Comparison of ENCODE assay signal across 8 mouse cellular contexts in genomic region chr6:54971731-54972110, GRCm38 (mm10). TPM values are rescaled to one million over a fixed set of nuclear protein-coding genes. Genes with fewer than 3 reads are reported as not detected.
DNase-seq lines count a peak whose midpoint lies in the region; ATAC-seq lines count a peak whose summit lies in the region.

No protein-coding gene starts in this region.

- H3K4me3 ChIP-seq in heart, embryonic 16.5 days (ENCODE audit: low read length), result peak overlapping the region; percentile 67
- peak overlapping the region; percentile 55 for H3K4me3 ChIP-seq in midbrain, embryonic 14.5 days (replicated peaks; ENCODE audit: low read depth, low read length)

- peak; percentile 45 for DNase-seq in 3T3-L1 (ENCODE audit: low read depth, low spot score)
- peak; percentile 27 to 56 for DNase-seq in adrenal gland, postnatal 36 days
- DNase-seq in kidney, postnatal 36 days, result peak; percentile 69 to 73
- DNase-seq in midbrain, embryonic 14.5 days, result no peak
- no peak for DNase-seq in embryo, embryonic 9.5 days (ENCODE audit: extremely low spot score)
- DNase-seq in Muller cell, postnatal 12 days (ENCODE audit: inconsistent ontology term), result no peak

- no peak for ATAC-seq in heart, embryonic 16.5 days (replicated peaks; ENCODE audit: extremely low read depth, insufficient read depth, low FRiP score)
- no peak for ATAC-seq in midbrain, embryonic 14.5 days (ENCODE audit: low FRiP score, low TSS enrichment)
- no peak for ATAC-seq in megakaryocyte-erythroid progenitor cell, adult 5-6 weeks (replicated peaks; ENCODE audit: low FRiP score, low TSS enrichment, poor library complexity, severe bottlenecking)

- H3K9me3 ChIP-seq in heart, embryonic 16.5 days (replicated peaks; ENCODE audit: control insufficient read depth, low read length), result no peaks in the 10 kb centered on the region
- no peaks in the 10 kb centered on the region for H3K9me3 ChIP-seq in midbrain, embryonic 14.5 days (ENCODE audit: control insufficient read depth, low read length)

- peaks cover 6% of the 10 kb centered on the region; the same call in 1 of the 2 replicates for H3K4me1 ChIP-seq in heart, embryonic 16.5 days (ENCODE audit: control insufficient read depth, insufficient read depth, low read length)
- H3K4me1 ChIP-seq in midbrain, embryonic 14.5 days (ENCODE audit: control insufficient read depth, insufficient read depth, low read length), result no peaks in the 10 kb centered on the region

- H3K27me3 ChIP-seq in heart, embryonic 16.5 days (ENCODE audit: control insufficient read depth, insufficient read depth, low read length), result no peaks in the 10 kb centered on the region
- no peaks in the 10 kb centered on the region; the same call in 1 of the 2 replicates for H3K27me3 ChIP-seq in midbrain, embryonic 14.5 days (ENCODE audit: control insufficient read depth, insufficient read depth, low read length)

- H3K4me2 ChIP-seq in heart, embryonic 16.5 days (ENCODE audit: low read depth, low read length), result peak overlapping the region; percentile 89
- H3K4me2 ChIP-seq in midbrain, embryonic 14.5 days (ENCODE audit: low read length), result peak overlapping the region; percentile 98

- peak overlapping the region; percentile 73 for H3K27ac ChIP-seq in heart, embryonic 16.5 days (ENCODE audit: low read length)
- H3K27ac ChIP-seq in midbrain, embryonic 14.5 days (replicated peaks; ENCODE audit: low read depth, low read length), result no peak overlapping the region

- no peaks in the 10 kb centered on the region for H3K36me3 ChIP-seq in heart, embryonic 16.5 days (ENCODE audit: control insufficient read depth, insufficient read depth)
- no peaks in the 10 kb centered on the region for H3K36me3 ChIP-seq in midbrain, embryonic 14.5 days (ENCODE audit: control insufficient read depth, insufficient read depth, low read length)

- H3K9ac ChIP-seq in heart, embryonic 16.5 days (ENCODE audit: low read length), result peak overlapping the region; percentile 78
- peak overlapping the region; percentile 54 for H3K9ac ChIP-seq in midbrain, embryonic 14.5 days (replicated peaks; ENCODE audit: low read length)

- WGBS in heart, embryonic 16.5 days, result 30% methylated on average over 8 of the region's 8 CpGs
- 10% methylated on average over 8 of the region's 8 CpGs for WGBS in midbrain, embryonic 14.5 days

RNA-seq across cellular contexts. Expression of gene Nod1, which starts 0.7 kb away (rescaled TPM):
- total RNA-seq in adrenal gland, postnatal 36 days (2021), result 10 to 100 TPM in 1 of 2 experiments, 1 to 10 TPM in 1; 8.7 to 11.6 TPM
- 6.3 and 6.8 TPM in 2 replicates for polyA plus RNA-seq in heart, embryonic 16.5 days (2015; fragmentation: Nextera tagmentation; extraction: Ambion mirVana)
- 1.3 and 2.2 TPM in 2 replicates for polyA plus RNA-seq in midbrain, embryonic 14.5 days (2014; fragmentation: Nextera tagmentation; extraction: Ambion mirVana)
- total RNA-seq in megakaryocyte-erythroid progenitor cell, adult 5-6 weeks (2014; fragmentation: Nextera tagmentation), result 1.3 and 2.2 TPM in 2 replicates
- 0.50 and 0.80 TPM in 2 replicates for total RNA-seq in megakaryocyte-erythroid progenitor cell, adult 5-6 weeks (2017)

RNA-seq across cellular contexts. Expression of gene Ggct, which starts 21.0 kb away (rescaled TPM):
- total RNA-seq in adrenal gland, postnatal 36 days (2021), result 1 to 10 TPM; 4.7 to 9.5 TPM
- 5.6 and 8.1 TPM in 2 replicates for polyA plus RNA-seq in heart, embryonic 16.5 days (2015; fragmentation: Nextera tagmentation; extraction: Ambion mirVana)
- polyA plus RNA-seq in midbrain, embryonic 14.5 days (2014; fragmentation: Nextera tagmentation; extraction: Ambion mirVana), result 9.9 and 12.9 TPM in 2 replicates
- total RNA-seq in megakaryocyte-erythroid progenitor cell, adult 5-6 weeks (2014; fragmentation: Nextera tagmentation), result 17.0 and 21.6 TPM in 2 replicates
- total RNA-seq in megakaryocyte-erythroid progenitor cell, adult 5-6 weeks (2017), result 34.8 and 57.3 TPM in 2 replicates

Comparison
In these comparisons a context has a peak if more than half of its experiments do, and no peak if none do; other contexts are left out.
1. DNase-seq: peak in 3T3-L1 (single experiment), adrenal gland, postnatal 36 days (2 of 2) and kidney, postnatal 36 days (2 of 2); none in midbrain, embryonic 14.5 days (single experiment), embryo, embryonic 9.5 days (single experiment) and Muller cell, postnatal 12 days (single experiment).